Mouse (Mus musculus) liver, adult 2 months (tissue): Measurements from ENCODE around the gene Hist2h3c2. TPM values are rescaled to one million over a fixed set of nuclear protein-coding genes. Genes with fewer than 3 reads are reported as not detected.
"Not testable (repeated sequence)": the region's sequence is repeated elsewhere in the genome, so short reads cannot be mapped to it uniquely, and the experiment has no call there.

ENCODE experiments used
- DNase-seq: peaks from one replicate; pipeline ENCODE4 v3.0.0-alpha.2; 2011; ENCODE audit warnings: low read depth, low spot score; ENCODE audit errors: extremely low read depth
- H3K27ac ChIP-seq: fragments of 200-500 bp; replicated peaks from 2 replicates; pipeline ENCODE4 v1.5.1; 2012; ENCODE audit warnings: low read depth, mild to moderate bottlenecking, control low read depth, inconsistent platforms, low read length; ENCODE audit not compliant: insufficient read depth
- H3K27me3 ChIP-seq: fragments of 200-500 bp; 2 replicates; pipeline ENCODE4 v1.6.1; 2012; ENCODE audit warnings: mild to moderate bottlenecking, moderate library complexity, low read length, inconsistent platforms; ENCODE audit not compliant: control insufficient read depth, insufficient read depth
- H3K36me3 ChIP-seq: fragments of 200-500 bp; 2 replicates; pipeline ENCODE4 v1.6.1; 2012; ENCODE audit warnings: low read length, inconsistent platforms; ENCODE audit not compliant: control insufficient read depth, insufficient read depth
- H3K4me1 ChIP-seq: fragments of 200-500 bp; 2 replicates; pipeline ENCODE4 v1.6.1; 2011; ENCODE audit warnings: low read length; ENCODE audit not compliant: control insufficient read depth, insufficient read depth
- H3K4me3 ChIP-seq: fragments of 200-500 bp; 2 replicates; pipeline ENCODE4 v1.5.1; 2011; ENCODE audit warnings: low read depth, mild to moderate bottlenecking, control low read depth, low read length, moderate library complexity; ENCODE audit not compliant: insufficient read depth
- H3K79me2 ChIP-seq: fragments of 200-500 bp; 2 replicates; pipeline ENCODE4 v1.6.1; 2012; ENCODE audit warnings: inconsistent platforms, mild to moderate bottlenecking, low read length, moderate library complexity; ENCODE audit not compliant: control insufficient read depth, insufficient read depth
- H3K9ac ChIP-seq: fragments of 200-500 bp; 2 replicates; pipeline ENCODE4 v1.6.1; 2012; ENCODE audit warnings: low read depth, mild to moderate bottlenecking, control low read depth, inconsistent platforms, low read length
- CTCF ChIP-seq: fragments of 200-500 bp; IDR thresholded peaks from 2 replicates; pipeline ENCODE4 v1.5.1; 2011; ENCODE audit warnings: low read depth, low read length, control low read depth
- POLR2A ChIP-seq: fragments of 200-500 bp; IDR thresholded peaks from 2 replicates; pipeline ENCODE4 v1.6.1; 2011; ENCODE audit warnings: low read length, control low read depth; ENCODE audit not compliant: insufficient read depth; ENCODE audit errors: extremely low read depth
- WGBS: fragments of 180-500 bp; shearing (Covaris S2); methylation state at CpG from one replicate; pipeline ENCODE4 v1.1.7; 2018; 5-methylcytosine and 5-hydroxymethylcytosine counted together
- polyA plus RNA-seq: library from polyadenylated mRNA; depleted of rRNA; stranded (reverse); fragments of >200 nt; gene quantifications from 2 replicates; pipeline ENCODE4 v1.2.3, GENCODE M21; 2012
- total RNA-seq: library from RNA; depleted of rRNA; stranded (reverse); fragments of >200 nt; gene quantifications from 2 replicates; pipeline ENCODE4 v1.2.3, GENCODE M21; 2014

Gene Hist2h3c2
- total and polyA plus RNA-seq, 2 experiments = 3.5 to 8.6 TPM

DNA sequence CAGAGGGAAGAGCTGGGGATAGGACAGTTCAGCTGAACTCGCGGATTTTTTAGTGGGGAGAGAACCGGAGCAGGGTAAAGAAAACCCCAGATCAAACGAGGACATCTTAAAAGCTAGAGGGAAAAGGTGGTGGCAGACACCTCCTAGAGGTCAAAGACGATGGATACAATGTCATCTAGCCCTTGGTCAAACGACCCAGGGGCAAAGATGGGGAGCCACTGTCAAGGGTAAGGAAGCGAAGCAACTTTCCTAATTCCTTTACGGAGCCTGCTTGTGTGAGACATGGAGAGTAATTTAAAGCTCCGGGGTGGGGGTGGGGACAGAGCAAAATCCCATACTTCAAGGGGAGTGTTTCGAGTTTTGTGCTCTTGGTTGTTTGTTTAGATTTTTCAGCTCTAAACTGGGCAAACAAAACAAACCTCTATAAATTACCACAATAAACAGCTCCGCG is 19.7 kb downstream of the Hist2h3c2 start:
- Histone ChIP-seq H3K27me3 (no peaks in the 10 kb centered on the region), H3K9ac (peak overlapping the region; percentile 94), H3K79me2 (no peaks in the 10 kb centered on the region), H3K27ac (peak overlapping the region; percentile 97), H3K4me1 (peaks cover 13% of the 10 kb centered on the region), H3K4me3 (peak overlapping the region; percentile 58), H3K36me3 (no peaks in the 10 kb centered on the region)
- DNase-seq = peak; percentile 55
- 0% methylated on average over 12 of the region's 12 CpGs for WGBS
- TF ChIP-seq POLR2A = no peak
- TF ChIP-seq CTCF = no peak; the same call in 1 of the 2 replicates

DNA sequence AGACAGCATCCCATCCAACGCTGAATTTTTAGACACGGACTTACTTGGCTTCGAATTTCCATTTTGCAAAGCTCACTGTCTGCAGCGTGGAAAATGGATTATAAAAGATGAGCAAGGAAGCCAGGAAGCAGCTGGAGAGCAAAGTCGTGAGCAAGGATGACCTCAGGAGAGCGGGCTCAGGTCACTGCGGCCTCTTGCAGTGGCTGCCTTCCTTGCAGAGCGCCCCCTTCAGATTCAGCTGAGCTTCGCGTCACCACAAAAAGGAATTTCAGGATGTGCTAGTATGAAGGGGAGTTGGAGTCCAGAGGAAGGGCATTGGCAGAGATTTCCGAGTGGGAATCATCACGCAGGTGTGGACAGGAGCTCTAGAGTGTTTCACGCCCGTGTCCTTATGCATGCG is 29.7 kb downstream of the Hist2h3c2 start:
- no peak overlapping the region for H3K4me3 ChIP-seq
- no peak overlapping the region for H3K9ac ChIP-seq
- DNase-seq = no peak
- H3K4me1 ChIP-seq = peaks cover 3% of the 10 kb centered on the region
- 66% methylated on average over 15 of the region's 15 CpGs for WGBS
- peak; percentile 43 for TF ChIP-seq CTCF
- no peak for TF ChIP-seq POLR2A
- no peaks in the 10 kb centered on the region for H3K36me3 ChIP-seq
- no peak overlapping the region for H3K27ac ChIP-seq
- H3K27me3 ChIP-seq = no peaks in the 10 kb centered on the region
- no peaks in the 10 kb centered on the region for H3K79me2 ChIP-seq

DNA sequence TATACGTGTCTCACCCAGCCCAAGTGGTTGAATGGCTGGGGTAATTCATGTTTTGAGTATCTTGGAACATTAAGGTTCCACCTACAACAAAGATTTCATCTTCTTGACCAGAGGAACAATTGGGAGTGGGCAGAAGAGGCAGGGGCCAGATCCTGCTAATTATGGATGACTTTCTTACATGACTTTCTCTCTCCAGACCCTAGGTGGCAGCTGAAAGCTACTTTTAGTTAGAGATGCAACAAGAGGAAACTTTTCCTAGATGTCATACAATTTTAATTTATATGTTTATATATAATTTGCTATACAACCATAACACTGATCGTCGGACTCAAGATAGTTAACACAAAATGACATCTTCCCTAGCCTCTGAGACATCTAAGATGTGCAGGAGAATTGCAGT is 31.1 kb downstream of the Hist2h3c2 start:
- H3K9ac ChIP-seq = no peak overlapping the region
- no peaks in the 10 kb centered on the region for H3K79me2 ChIP-seq
- H3K27ac ChIP-seq = no peak overlapping the region
- 81% methylated on average over 3 of the region's 3 CpGs for WGBS
- no peak for TF ChIP-seq POLR2A
- no peak for TF ChIP-seq CTCF
- no peaks in the 10 kb centered on the region for H3K27me3 ChIP-seq
- H3K36me3 ChIP-seq = no peaks in the 10 kb centered on the region
- peaks cover 3% of the 10 kb centered on the region for H3K4me1 ChIP-seq
- no peak overlapping the region for H3K4me3 ChIP-seq
- DNase-seq = no peak

- Histone ChIP-seq H3K4me1 (peaks cover 4% of the 10 kb centered on the region; the same call in 1 of the 2 replicates), H3K4me3 (no peak overlapping the region), H3K27me3 (no peaks in the 10 kb centered on the region), H3K36me3 (no peaks in the 10 kb centered on the region), H3K79me2 (no peaks in the 10 kb centered on the region), H3K27ac (no peak overlapping the region), H3K9ac (no peak overlapping the region)
- no peak for DNase-seq
- WGBS = 78% methylated on average over 2 of the region's 2 CpGs
- TF ChIP-seq CTCF (no peak), POLR2A (no peak)
Measured at GRCm38 (mm10) chr3:96199731-96200130, 39.2 kb downstream of the Hist2h3c2 start.

GRCm38 (mm10) chr3:96198601-96199251 is 40.2 kb downstream of the Hist2h3c2 start:
- not testable (repeated sequence) for H3K36me3 ChIP-seq, DNase-seq, H3K27me3 ChIP-seq, H3K27ac ChIP-seq, H3K9ac ChIP-seq, H3K79me2 ChIP-seq, H3K4me1 ChIP-seq, H3K4me3 ChIP-seq
- WGBS = 28% methylated on average over 8 of the region's 8 CpGs

- no peaks in the 10 kb centered on the region for H3K79me2 ChIP-seq
- DNase-seq = peak; percentile 81
- H3K4me3 ChIP-seq = peak overlapping the region; percentile 38; the same call in 1 of the 2 replicates
- H3K36me3 ChIP-seq = no peaks in the 10 kb centered on the region
- whole genome bisulfite sequencing = 3% methylated on average over 6 of the region's 6 CpGs
- peak overlapping the region; percentile 13; the same call in 1 of the 2 replicates for H3K9ac ChIP-seq
- H3K27me3 ChIP-seq = no peaks in the 10 kb centered on the region
- H3K4me1 ChIP-seq = peaks cover 4% of the 10 kb centered on the region; the same call in 1 of the 2 replicates
- TF ChIP-seq CTCF = no peak
- no peak for TF ChIP-seq POLR2A
- peak overlapping the region; percentile 40 for H3K27ac ChIP-seq
Measured at GRCm38 (mm10) chr3:96198181-96198580, 40.7 kb downstream of the Hist2h3c2 start.
